Mouse (Mus musculus): Measurements from ENCODE around the gene Wbp1.

GRCm38 (mm10) chr6:83134951-83135513 is 13.7 kb upstream of the Wbp1 start, which contains the start of gene Rtkn:
- TF ChIP-seq CTCF (IDR thresholded peaks at IDR 0.05; ENCODE audit: low read depth), result no peak
- no peak for TF ChIP-seq EP300 (optimal IDR thresholded peaks at IDR 0.05)
